ENCODE assay signal across 21 mouse cellular contexts in genomic region chr12:118184731-118185130, GRCm38 (mm10). TPM values are rescaled to one million over a fixed set of nuclear protein-coding genes. Genes with fewer than 3 reads are reported as not detected.
"Had no signal": no experiment of that assay in that cellular context is flagged by ENCODE, and none has a peak within 500 bp of the region (broad histone marks: within the 10 kb centered on the region; RNA-seq: fewer than 3 reads in every experiment).

No protein-coding gene starts in this region.

- H3K4me3 ChIP-seq: liver, embryonic 13.5 days; liver, embryonic 15.5 days; megakaryocyte, embryonic 14.5 days; midbrain, embryonic 10.5 days; midbrain, embryonic 12.5 days; myocyte; neural tube, embryonic 13.5 days; neural tube, embryonic 15.5 days; stomach, embryonic 15.5 days had no signal

- H3K4me2 ChIP-seq: liver, embryonic 11.5 days; liver, embryonic 13.5 days; liver, embryonic 15.5 days; lung, embryonic 14.5 days; midbrain, embryonic 12.5 days; neural tube, embryonic 13.5 days; neural tube, embryonic 15.5 days; stomach, embryonic 15.5 days had no signal

- H3K27me3 ChIP-seq: liver, embryonic 13.5 days; liver, embryonic 15.5 days; stomach, embryonic 15.5 days had no signal

- H3K36me3 ChIP-seq: liver, embryonic 13.5 days; liver, embryonic 15.5 days; midbrain, embryonic 10.5 days; midbrain, embryonic 12.5 days; neural tube, embryonic 13.5 days; neural tube, embryonic 15.5 days; stomach, embryonic 15.5 days had no signal

- DNase-seq: liver, embryonic 13.5 days; liver, postnatal 0 days; lung, embryonic 14.5 days; midbrain, embryonic 14.5 days; retina, postnatal 1 day; right cerebral cortex, adult 18-20 months; thymus, adult 2 months; thymus, postnatal 25 days; thymus, postnatal 4 days had no signal

- H3K27ac ChIP-seq: liver, embryonic 13.5 days; liver, embryonic 15.5 days; macrophage; midbrain, embryonic 10.5 days; midbrain, embryonic 12.5 days; neural tube, embryonic 13.5 days; neural tube, embryonic 15.5 days; stomach, embryonic 15.5 days; stomach, postnatal 0 days had no signal

- ATAC-seq: liver, postnatal 0 days; midbrain, embryonic 16.5 days had no signal

- H3K9ac ChIP-seq: liver, embryonic 13.5 days; liver, embryonic 15.5 days; liver, postnatal 0 days; lung, embryonic 14.5 days; midbrain, embryonic 12.5 days; neural tube, embryonic 13.5 days; neural tube, embryonic 15.5 days; stomach, embryonic 15.5 days had no signal

- H3K9me3 ChIP-seq: liver, embryonic 13.5 days; liver, embryonic 15.5 days; midbrain, embryonic 10.5 days; midbrain, embryonic 12.5 days; neural tube, embryonic 13.5 days; neural tube, embryonic 15.5 days; stomach, embryonic 15.5 days had no signal

RNA-seq across cellular contexts. Expression of gene Dnah11, which starts 14.1 kb away (rescaled TPM):
- polyA plus RNA-seq: myocyte had no signal
